Mouse (Mus musculus) erythroblast, embryonic 14.5 days (primary cell): Measurements from ENCODE around the gene Il12b. TPM values are rescaled to one million over a fixed set of nuclear protein-coding genes. Genes with fewer than 3 reads are reported as not detected.

Experiments used
- H3K27me3 ChIP-seq: 2 replicates; pipeline ENCODE4 v1.6.1; 2012; ENCODE audit warnings: inconsistent platforms; ENCODE audit not compliant: control insufficient read depth
- H3K36me3 ChIP-seq: 2 replicates; pipeline ENCODE4 v1.6.1; 2012; ENCODE audit warnings: mild to moderate bottlenecking, inconsistent platforms; ENCODE audit not compliant: control insufficient read depth
- H3K4me1 ChIP-seq: 2 replicates; pipeline ENCODE4 v1.6.1; 2012; ENCODE audit warnings: inconsistent platforms; ENCODE audit not compliant: control insufficient read depth
- H3K4me3 ChIP-seq: replicated peaks from 2 replicates; pipeline ENCODE3; 2012; ENCODE audit warnings: moderate library complexity, mild to moderate bottlenecking, inconsistent platforms
- H3K9me3 ChIP-seq: 2 replicates; pipeline ENCODE4 v1.6.1; 2012; ENCODE audit warnings: low read length, inconsistent platforms, mixed read lengths; ENCODE audit not compliant: control insufficient read depth
- GATA1 ChIP-seq: IDR thresholded peaks from 2 replicates; pipeline ENCODE4 v1.6.1; 2012; ENCODE audit warnings: low read length, inconsistent platforms, mixed read lengths
- TAL1 ChIP-seq: IDR thresholded peaks from 3 replicates; pipeline ENCODE4 v1.6.1; 2012; ENCODE audit warnings: low read length, inconsistent platforms, mixed read lengths
- polyA plus RNA-seq: library from polyadenylated mRNA; stranded (reverse); fragments of >175 nt; gene quantifications from 2 replicates; pipeline ENCODE4 v1.2.3, GENCODE M21; 2012

The Il12b gene
- not detected in 2 replicates for polyA plus RNA-seq

DNA sequence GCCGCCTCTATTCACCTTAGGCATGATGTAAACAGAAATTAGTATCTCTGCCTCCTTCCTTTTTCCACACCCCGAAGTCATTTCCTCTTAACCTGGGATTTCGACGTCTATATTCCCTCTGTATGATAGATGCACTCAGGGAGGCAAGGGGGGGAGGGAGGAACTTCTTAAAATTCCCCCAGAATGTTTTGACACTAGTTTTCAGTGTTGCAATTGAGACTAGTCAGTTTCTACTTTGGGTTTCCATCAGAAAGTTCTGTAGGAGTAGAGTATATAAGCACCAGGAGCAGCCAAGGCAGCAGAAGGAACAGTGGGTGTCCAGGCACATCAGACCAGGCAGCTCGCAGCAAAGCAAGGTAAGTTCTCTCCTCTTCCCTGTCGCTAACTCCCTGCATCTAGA lies at the start of gene Il12b:
Gene Il12b (plus strand): TSS at position 301 of the 400 bp plus-strand sequence.
- peaks cover 2% of the 10 kb centered on the region; the same call in 1 of the 2 replicates for H3K4me1 ChIP-seq
- no peaks in the 10 kb centered on the region for H3K9me3 ChIP-seq
- H3K27me3 ChIP-seq, result peaks cover 3% of the 10 kb centered on the region
- H3K4me3 ChIP-seq, result no peak within 1 kb of the TSS
- H3K36me3 ChIP-seq, result no peaks in the 10 kb centered on the region
- no peak for TF ChIP-seq GATA1
- no peak for TF ChIP-seq TAL1

GRCm38 (mm10) chr11:44354860-44355470 lies 44.9 kb upstream of the Il12b start:
- no peaks in the 10 kb centered on the region for H3K4me1 ChIP-seq
- no peak for TF ChIP-seq GATA1
- no peak for TF ChIP-seq TAL1
- no peak overlapping the region for H3K4me3 ChIP-seq
- H3K36me3 ChIP-seq, result no peaks in the 10 kb centered on the region
- H3K9me3 ChIP-seq, result no peaks in the 10 kb centered on the region
- no peaks in the 10 kb centered on the region for H3K27me3 ChIP-seq

DNA sequence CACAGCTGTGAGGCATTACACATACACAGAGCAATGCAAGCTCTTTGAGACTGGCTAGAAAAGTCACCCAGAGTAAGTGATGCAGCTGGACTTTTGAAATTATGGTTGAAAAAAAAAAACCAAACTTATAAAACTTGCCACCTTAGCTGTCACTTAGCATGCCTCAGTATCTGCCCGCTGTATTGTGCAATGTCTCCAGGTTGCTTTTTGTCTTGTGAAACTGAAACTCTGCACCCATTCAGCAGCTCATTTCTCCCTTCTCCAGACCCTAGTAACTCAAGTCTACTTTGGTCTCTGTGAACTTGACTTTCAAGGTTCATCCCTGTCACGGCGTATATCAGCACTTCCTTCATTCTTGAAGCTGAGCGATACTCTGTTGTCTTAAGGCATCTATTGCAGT lies 43.7 kb upstream of the Il12b start:
- TF ChIP-seq TAL1 (no peak), GATA1 (no peak)
- no peaks in the 10 kb centered on the region for H3K27me3 ChIP-seq
- no peaks in the 10 kb centered on the region for H3K4me1 ChIP-seq
- no peak overlapping the region for H3K4me3 ChIP-seq
- no peaks in the 10 kb centered on the region for H3K9me3 ChIP-seq
- H3K36me3 ChIP-seq, result no peaks in the 10 kb centered on the region

- no peaks in the 10 kb centered on the region for H3K36me3 ChIP-seq
- TF ChIP-seq TAL1, result no peak
- no peak for TF ChIP-seq GATA1
- H3K4me3 ChIP-seq, result no peak overlapping the region
- no peaks in the 10 kb centered on the region for H3K27me3 ChIP-seq
- no peaks in the 10 kb centered on the region for H3K9me3 ChIP-seq
- no peaks in the 10 kb centered on the region for H3K4me1 ChIP-seq
Observed at GRCm38 (mm10) chr11:44364536-44364935, 35.3 kb upstream of the Il12b start.

DNA sequence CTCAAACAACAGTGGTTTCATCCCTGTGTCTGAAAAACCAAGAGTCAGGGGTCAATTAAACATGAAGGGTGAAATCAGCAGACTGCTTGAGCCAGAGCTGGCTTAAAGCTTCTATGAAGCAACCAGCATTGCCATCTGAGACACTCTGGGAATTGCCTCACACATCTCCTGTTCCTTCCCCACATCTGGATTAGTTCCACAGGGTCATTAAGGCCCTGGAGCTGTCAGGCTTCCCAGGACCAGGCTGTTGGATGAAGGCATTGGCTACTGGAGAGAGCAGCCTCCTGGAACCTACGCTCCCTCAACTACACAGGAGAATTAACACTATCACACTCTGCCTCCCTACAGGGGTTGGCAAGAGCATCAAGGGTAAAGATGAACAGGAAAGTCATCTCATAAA lies 32.2 kb upstream of the Il12b start:
- H3K4me3 ChIP-seq, result no peak overlapping the region
- TF ChIP-seq TAL1 (no peak), GATA1 (no peak)
- H3K4me1 ChIP-seq, result no peaks in the 10 kb centered on the region

DNA sequence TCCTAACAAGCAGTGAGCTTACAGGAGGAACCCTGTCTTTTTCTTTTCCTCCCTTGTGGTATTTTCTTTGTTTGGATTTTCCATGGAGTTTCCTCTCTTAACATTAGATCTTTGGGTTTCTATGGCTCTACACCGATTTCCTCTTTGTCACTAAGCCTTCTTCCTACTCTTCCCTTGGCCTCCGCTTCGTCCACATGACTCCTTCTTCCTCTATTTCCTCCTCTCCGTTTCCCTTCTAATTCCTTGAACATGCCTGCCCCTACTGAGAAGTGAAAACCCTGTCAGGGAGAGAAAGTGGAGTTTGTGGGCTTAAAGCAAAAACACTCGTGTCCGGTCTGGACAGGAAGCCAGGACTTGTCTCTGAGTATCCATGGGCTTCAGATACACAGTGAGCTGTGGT lies 27.0 kb upstream of the Il12b start:
- H3K36me3 ChIP-seq, result no peaks in the 10 kb centered on the region
- H3K9me3 ChIP-seq, result no peaks in the 10 kb centered on the region
- H3K4me3 ChIP-seq, result no peak overlapping the region
- no peak for TF ChIP-seq GATA1
- TF ChIP-seq TAL1, result no peak
- no peaks in the 10 kb centered on the region for H3K4me1 ChIP-seq
- no peaks in the 10 kb centered on the region for H3K27me3 ChIP-seq

More for the DNA sequence above, 32.2 kb upstream of the Il12b start:
- Histone ChIP-seq H3K36me3 (no peaks in the 10 kb centered on the region), H3K9me3 (no peaks in the 10 kb centered on the region), H3K27me3 (no peaks in the 10 kb centered on the region)

DNA sequence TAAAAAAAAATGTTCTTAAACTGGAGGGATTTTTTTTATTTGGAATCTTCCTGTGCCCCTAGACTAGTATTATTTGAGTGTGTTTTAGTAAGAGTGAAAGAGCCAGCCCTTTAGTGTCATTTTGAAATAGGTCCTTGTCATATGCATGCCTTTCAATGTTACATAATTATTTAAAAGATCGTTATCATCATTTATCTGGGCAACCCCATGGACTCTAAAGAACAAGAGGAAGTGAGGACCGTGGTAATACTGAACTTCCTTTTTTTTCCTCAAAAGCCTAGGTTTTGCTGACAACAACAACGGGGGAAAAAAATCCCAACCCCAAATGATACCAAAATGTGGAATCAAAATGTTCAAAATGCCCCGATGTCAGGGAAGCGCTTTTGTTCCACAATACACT lies 22.0 kb upstream of the Il12b start:
- Histone ChIP-seq H3K36me3 (no peaks in the 10 kb centered on the region), H3K4me1 (no peaks in the 10 kb centered on the region), H3K4me3 (no peak overlapping the region), H3K9me3 (no peaks in the 10 kb centered on the region), H3K27me3 (no peaks in the 10 kb centered on the region)
- TF ChIP-seq GATA1 (no peak), TAL1 (no peak)

- H3K36me3 ChIP-seq, result no peaks in the 10 kb centered on the region
- H3K9me3 ChIP-seq, result no peaks in the 10 kb centered on the region
Observed at GRCm38 (mm10) chr11:44380432-44381051, 19.3 kb upstream of the Il12b start.

GRCm38 (mm10) chr11:44382200-44382599 lies 17.7 kb upstream of the Il12b start:
- H3K4me1 ChIP-seq, result no peaks in the 10 kb centered on the region
- H3K9me3 ChIP-seq, result no peaks in the 10 kb centered on the region
- H3K36me3 ChIP-seq, result no peaks in the 10 kb centered on the region
- H3K27me3 ChIP-seq, result no peaks in the 10 kb centered on the region
- TF ChIP-seq GATA1, result no peak
- H3K4me3 ChIP-seq, result no peak overlapping the region

More at GRCm38 (mm10) chr11:44380432-44381051, 19.3 kb upstream of the Il12b start:
- no peaks in the 10 kb centered on the region for H3K27me3 ChIP-seq
- no peaks in the 10 kb centered on the region for H3K4me1 ChIP-seq
- H3K4me3 ChIP-seq, result no peak overlapping the region
- no peak for TF ChIP-seq TAL1
- TF ChIP-seq GATA1, result no peak
